Mouse (Mus musculus): ENCODE data around the gene Catsperb. TPM values are rescaled to one million over a fixed set of nuclear protein-coding genes. Genes with fewer than 3 reads are reported as not detected.
A peak's percentile ranks its signal among the peaks of the same experiment; 100 is the strongest.
"Not testable (repeated sequence)": the region's sequence is repeated elsewhere in the genome, so short reads cannot be mapped to it uniquely, and the experiment has no call there.

Catsperb gene
- polyA plus RNA-seq (2015; fragmentation: Nextera tagmentation; extraction: Ambion mirVana) = not detected in 2 replicates

DNA sequence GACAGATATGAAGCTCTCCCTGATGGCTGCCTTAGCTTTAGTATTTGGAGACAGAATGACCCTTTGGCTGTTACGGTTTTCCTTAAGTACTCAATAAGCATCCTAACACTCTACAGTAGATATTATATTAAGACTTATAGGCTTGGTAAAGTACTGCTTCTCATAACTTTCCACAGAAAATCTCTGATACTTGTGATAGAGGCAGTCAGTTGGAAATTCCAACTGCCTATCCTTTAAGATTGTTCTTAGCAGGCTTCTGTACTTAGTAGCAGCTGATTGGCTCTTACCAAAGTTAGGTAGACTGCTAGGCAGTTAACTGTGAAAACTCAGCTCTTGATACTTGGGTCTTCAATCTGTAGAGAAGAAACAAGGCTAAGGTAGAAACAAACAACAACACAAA is at the start of gene Catsperb:
TSS of gene Catsperb (plus strand) at position 301 of the 400 bp plus-strand sequence.
- not testable (repeated sequence) for H3K4me3 ChIP-seq (replicated peaks); H3K9ac ChIP-seq; H3K4me1 ChIP-seq (replicated peaks); H3K9me3 ChIP-seq; H3K27ac ChIP-seq; ATAC-seq; H3K27me3 ChIP-seq (replicated peaks); H3K36me3 ChIP-seq; H3K4me2 ChIP-seq (replicated peaks)
- WGBS = 89% methylated on average over 1 of the region's 1 CpGs

DNA sequence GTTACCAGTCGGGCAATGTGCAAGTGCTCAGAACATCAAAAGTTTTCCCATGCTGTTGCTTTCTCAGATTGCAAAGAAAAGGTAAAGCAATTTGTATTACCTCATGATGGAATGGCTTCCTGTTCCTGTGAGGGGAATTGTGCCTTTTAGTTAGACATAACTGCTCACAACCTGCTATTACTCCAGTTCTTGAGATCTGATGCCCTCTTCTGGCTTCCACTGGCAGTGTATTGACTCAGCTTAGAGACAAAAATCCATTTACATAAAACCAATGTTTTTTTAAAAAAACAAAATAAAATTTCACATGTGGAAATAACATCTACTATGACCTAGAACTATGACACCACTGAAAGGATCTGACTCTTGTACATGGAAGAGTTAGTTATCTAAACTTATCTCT is 43.0 kb upstream of the Catsperb start:
- not testable (repeated sequence) for H3K27ac ChIP-seq; H3K27me3 ChIP-seq (replicated peaks)

DNA sequence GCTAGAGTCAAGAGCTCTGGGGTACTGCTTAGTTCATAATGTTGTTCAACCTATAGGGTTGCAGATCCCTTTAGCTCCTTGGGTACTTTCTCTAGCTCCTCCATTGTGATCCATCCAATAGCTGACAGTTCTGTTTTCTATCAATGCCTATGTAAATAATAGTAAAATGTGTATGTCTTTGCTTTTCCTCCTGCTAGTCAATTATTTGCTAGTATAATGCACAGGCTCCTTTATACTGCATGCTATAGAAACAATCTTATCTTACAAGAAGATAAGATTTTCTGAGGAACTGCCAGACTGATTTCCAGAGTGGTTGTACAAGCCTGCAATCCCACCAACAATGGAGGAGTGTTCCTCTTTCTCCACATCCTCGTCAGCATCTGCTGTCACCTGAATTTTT is 23.0 kb upstream of the Catsperb start:
- WGBS = 50% methylated on average over 1 of the region's 1 CpGs
- H3K4me2 ChIP-seq (replicated peaks); H3K4me1 ChIP-seq (replicated peaks); H3K4me3 ChIP-seq (replicated peaks); H3K27ac ChIP-seq; H3K36me3 ChIP-seq; H3K9me3 ChIP-seq; H3K27me3 ChIP-seq (replicated peaks); H3K9ac ChIP-seq: not testable (repeated sequence)
- ATAC-seq = peak; percentile 82

More for the DNA sequence above, 43.0 kb upstream of the Catsperb start:
- H3K4me2 ChIP-seq (replicated peaks); ATAC-seq; H3K4me1 ChIP-seq (replicated peaks); H3K9ac ChIP-seq; H3K36me3 ChIP-seq; H3K9me3 ChIP-seq; H3K4me3 ChIP-seq (replicated peaks): not testable (repeated sequence)
- 84% methylated on average over 1 of the region's 1 CpGs for WGBS

DNA sequence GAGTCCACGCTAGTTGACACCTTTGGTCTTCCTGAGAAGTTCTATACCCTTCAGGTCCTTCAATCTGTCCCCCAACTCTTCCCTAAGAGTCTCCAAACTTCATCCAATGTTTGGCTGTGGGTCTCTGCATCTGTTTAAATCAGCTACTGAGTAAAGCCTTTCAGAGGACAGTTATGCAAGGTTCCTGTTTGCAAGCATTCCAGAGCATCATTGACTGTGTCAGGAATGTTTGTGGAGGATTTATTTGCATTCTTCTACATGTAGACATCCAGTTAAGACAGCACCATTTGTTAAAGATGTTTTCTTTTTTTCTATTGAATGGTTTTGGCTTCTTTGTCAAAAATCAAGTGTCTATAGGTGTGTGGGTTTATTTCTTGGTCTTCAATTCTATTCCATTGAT is 21.7 kb downstream of the Catsperb start:
- H3K36me3 ChIP-seq = no peaks in the 10 kb centered on the region
- H3K27me3 ChIP-seq (replicated peaks) = no peaks in the 10 kb centered on the region
- H3K4me3 ChIP-seq (replicated peaks) = no peak overlapping the region
- WGBS = 83% methylated on average over 1 of the region's 1 CpGs
- no peak for ATAC-seq
- no peak overlapping the region for H3K4me2 ChIP-seq (replicated peaks)
- no peak overlapping the region for H3K27ac ChIP-seq
- H3K9me3 ChIP-seq = no peaks in the 10 kb centered on the region
- no peaks in the 10 kb centered on the region for H3K4me1 ChIP-seq (replicated peaks)
- no peak overlapping the region for H3K9ac ChIP-seq

DNA sequence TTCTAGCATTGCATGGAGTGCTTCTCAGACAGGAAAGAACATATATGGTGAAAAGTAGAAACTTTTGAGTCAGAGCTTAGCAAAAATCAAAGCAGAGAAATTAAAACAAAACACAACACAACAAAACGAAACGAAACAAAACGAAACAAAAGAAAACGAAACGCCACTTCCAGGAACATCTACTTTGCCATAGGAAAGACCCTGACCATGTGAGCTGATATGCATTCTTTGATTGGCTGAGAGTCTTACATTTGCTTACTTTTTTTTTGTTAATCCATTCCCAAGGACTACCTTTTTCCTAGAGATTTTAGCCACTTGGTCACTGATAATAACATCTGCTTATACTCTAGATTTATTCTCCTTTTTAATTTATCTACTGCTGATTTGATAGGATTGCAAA is 57.6 kb downstream of the Catsperb start:
- WGBS = 94% methylated on average over 5 of the region's 5 CpGs
- H3K36me3 ChIP-seq = no peaks in the 10 kb centered on the region
- ATAC-seq = no peak
- H3K4me1 ChIP-seq (replicated peaks) = no peaks in the 10 kb centered on the region
- no peak overlapping the region for H3K4me3 ChIP-seq (replicated peaks)
- no peak overlapping the region for H3K9ac ChIP-seq
- no peaks in the 10 kb centered on the region for H3K27me3 ChIP-seq (replicated peaks)
- H3K9me3 ChIP-seq = no peaks in the 10 kb centered on the region
- H3K27ac ChIP-seq = no peak overlapping the region
- no peak overlapping the region for H3K4me2 ChIP-seq (replicated peaks)

DNA sequence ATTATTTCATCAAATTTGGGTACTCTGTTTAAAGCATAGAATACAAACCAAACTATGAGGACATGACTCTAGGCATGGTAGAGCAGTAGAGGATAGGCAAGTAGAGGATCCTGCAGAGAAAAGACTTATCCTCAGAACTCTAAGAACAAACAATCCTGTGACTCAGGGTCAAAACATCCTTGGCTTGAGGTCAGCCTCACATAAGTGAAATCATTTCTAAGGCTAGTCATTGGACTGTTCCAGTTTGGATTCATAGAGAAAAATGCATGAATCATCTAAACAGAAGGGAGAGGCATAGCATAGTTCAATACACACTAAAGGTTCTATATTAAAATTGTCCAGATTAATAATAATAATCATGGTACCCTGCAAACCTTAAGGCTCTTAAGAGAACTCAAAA is 79.1 kb downstream of the Catsperb start:
- ATAC-seq = no peak
- Histone ChIP-seq H3K36me3 (no peaks in the 10 kb centered on the region), H3K9ac (no peak overlapping the region), H3K9me3 (no peaks in the 10 kb centered on the region), H3K4me2 (replicated peaks) (no peak overlapping the region), H3K27me3 (replicated peaks) (no peaks in the 10 kb centered on the region), H3K27ac (no peak overlapping the region), H3K4me3 (replicated peaks) (no peak overlapping the region), H3K4me1 (replicated peaks) (no peaks in the 10 kb centered on the region)

DNA sequence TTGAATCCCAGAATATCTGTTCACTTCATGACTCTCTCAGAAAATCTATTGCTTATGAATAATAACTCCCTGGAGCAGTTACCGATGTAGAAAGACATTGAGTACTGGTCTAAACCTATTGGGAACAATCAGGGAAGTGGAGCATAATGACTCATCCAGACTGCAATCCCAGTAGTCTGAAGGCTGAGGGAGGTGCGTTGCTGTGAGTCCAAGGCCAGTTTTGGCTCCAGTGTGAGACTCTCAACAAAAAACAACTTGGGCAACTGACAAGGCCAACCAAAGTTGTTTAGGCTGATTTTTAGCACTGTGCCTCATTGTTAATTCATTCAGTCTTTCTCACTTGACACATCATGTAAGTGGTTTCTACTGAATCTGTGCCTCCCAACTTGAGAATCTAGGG is 106.9 kb downstream of the Catsperb start:
- H3K27me3 ChIP-seq (replicated peaks); H3K4me2 ChIP-seq (replicated peaks); H3K4me1 ChIP-seq (replicated peaks); H3K27ac ChIP-seq; ATAC-seq; H3K36me3 ChIP-seq; H3K9ac ChIP-seq; H3K4me3 ChIP-seq (replicated peaks); H3K9me3 ChIP-seq: not testable (repeated sequence)
- 86% methylated on average over 2 of the region's 2 CpGs for WGBS

DNA sequence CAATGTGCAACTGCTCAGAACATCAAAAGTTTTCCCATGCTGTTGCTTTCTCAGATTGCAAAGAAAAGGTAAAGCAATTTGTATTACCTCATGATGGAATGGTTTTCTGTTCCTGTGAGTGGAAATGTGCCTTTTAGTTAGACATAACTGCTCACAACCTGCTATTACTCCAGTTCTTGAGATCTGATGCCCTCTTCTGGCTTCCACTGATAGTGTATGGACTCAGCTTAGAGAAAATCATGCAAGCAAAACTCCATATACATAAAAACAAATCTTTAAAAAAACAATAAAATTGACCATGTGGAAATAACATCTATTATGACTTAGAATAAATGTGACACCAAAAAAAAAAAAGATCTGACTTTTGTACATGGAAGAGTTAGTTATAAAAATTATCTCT is 202.2 kb downstream of the Catsperb start:
- ATAC-seq; H3K27ac ChIP-seq; H3K4me2 ChIP-seq (replicated peaks); H3K27me3 ChIP-seq (replicated peaks); H3K9ac ChIP-seq; H3K9me3 ChIP-seq; H3K4me1 ChIP-seq (replicated peaks); H3K36me3 ChIP-seq; H3K4me3 ChIP-seq (replicated peaks): not testable (repeated sequence)

DNA sequence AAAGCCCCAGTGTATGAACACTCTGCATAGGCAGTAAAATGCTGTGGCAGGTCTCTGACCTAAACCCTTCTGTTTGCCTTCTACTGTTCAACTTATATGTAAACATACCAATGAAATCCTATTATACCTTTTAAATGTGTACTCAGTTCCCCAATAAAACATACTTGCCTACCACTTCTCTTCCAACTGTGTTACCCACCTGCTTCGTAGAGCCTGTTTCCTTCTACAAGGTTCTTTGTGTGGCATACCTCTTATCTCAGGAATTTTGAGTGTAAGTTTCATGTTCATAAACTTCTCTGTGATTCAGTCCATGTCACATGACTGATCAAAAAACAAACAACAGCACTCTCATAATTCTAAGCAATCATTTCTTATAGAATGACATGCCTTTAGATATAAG is 228.7 kb downstream of the Catsperb start:
- 66% methylated on average over 1 of the region's 1 CpGs for WGBS
- no peaks in the 10 kb centered on the region for H3K36me3 ChIP-seq
- H3K27me3 ChIP-seq (replicated peaks) = no peaks in the 10 kb centered on the region
- no peak overlapping the region for H3K27ac ChIP-seq
- H3K9ac ChIP-seq = no peak overlapping the region
- no peak overlapping the region for H3K4me2 ChIP-seq (replicated peaks)
- H3K4me3 ChIP-seq (replicated peaks) = no peak overlapping the region
- H3K9me3 ChIP-seq = no peaks in the 10 kb centered on the region
- H3K4me1 ChIP-seq (replicated peaks) = no peaks in the 10 kb centered on the region
- ATAC-seq = no peak

DNA sequence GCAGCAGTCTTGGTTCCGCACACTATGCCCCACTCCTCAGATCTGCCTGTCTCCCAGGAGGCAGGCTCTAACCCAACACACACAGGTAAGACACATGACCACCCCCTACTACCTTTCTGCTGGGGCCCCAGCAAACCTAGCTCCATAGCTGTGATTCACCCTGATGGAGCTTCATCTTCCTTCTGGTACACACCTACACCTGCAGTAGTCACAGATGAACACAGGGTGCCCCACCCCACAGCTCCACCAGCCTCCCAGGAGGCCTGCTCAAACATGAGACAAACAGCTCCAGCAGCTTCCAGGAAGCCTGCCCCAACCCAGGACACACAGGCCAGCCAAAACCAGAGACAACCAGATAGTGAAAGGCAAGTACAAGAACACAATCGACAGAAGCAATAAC is 263.0 kb downstream of the Catsperb start:
- WGBS = 93% methylated on average over 2 of the region's 2 CpGs
- Histone ChIP-seq H3K4me1 (replicated peaks) (no peaks in the 10 kb centered on the region), H3K4me3 (replicated peaks) (no peak overlapping the region), H3K4me2 (replicated peaks) (no peak overlapping the region), H3K36me3 (no peaks in the 10 kb centered on the region), H3K9ac (no peak overlapping the region), H3K9me3 (no peaks in the 10 kb centered on the region), H3K27ac (no peak overlapping the region), H3K27me3 (replicated peaks) (no peaks in the 10 kb centered on the region)
- ATAC-seq = no peak
